Mouse (Mus musculus) gastrocnemius, postnatal 36 days (tissue): ENCODE measurements at regions not wholly inside any gene's neighbourhood (a gene's known extent, or its start where the extent isn't known, plus 50 kb on each side); places are given as distances from the start of the nearest gene placed in this dataset.

Experiments
- DNase-seq, 2 experiments: peaks; one replicate each; pipeline ENCODE4 v3.0.0; 2022
- intact Hi-C: fragments of 180-260 bp; cut with DNase I; formaldehyde crosslinking; loops from one replicate; pipeline ENCODE4 v1.15.1; 2025

GRCm38 (mm10) chr11:65366677-65367370 is 97.0 kb upstream of the Myocd start:
- DNase-seq: no peak
- intact Hi-C loops: no loop called here

- intact Hi-C loops: no loop called here
Observed at GRCm38 (mm10) chr11:65365751-65366559, 96.2 kb upstream of the Myocd start.

GRCm38 (mm10) chr11:65364910-65365309 is 95.1 kb upstream of the Myocd start:
- no peak for DNase-seq
- intact Hi-C loops: no loop called here

More at GRCm38 (mm10) chr11:65365751-65366559, 96.2 kb upstream of the Myocd start:
- no peak for DNase-seq

GRCm38 (mm10) chr11:65363846-65364245 is 94.1 kb upstream of the Myocd start:
- intact Hi-C loops: no loop called here
- no peak for DNase-seq

GRCm38 (mm10) chr11:65360729-65361128 is 90.9 kb upstream of the Myocd start:
- DNase-seq: no peak
- intact Hi-C loops: no loop called here

- intact Hi-C loops: no loop called here
Observed at GRCm38 (mm10) chr11:65358908-65359307, 89.1 kb upstream of the Myocd start.

GRCm38 (mm10) chr11:65352516-65352915 is 82.7 kb upstream of the Myocd start:
- no peak for DNase-seq
- intact Hi-C loops: no loop called here

More at GRCm38 (mm10) chr11:65358908-65359307, 89.1 kb upstream of the Myocd start:
- DNase-seq: no peak

- intact Hi-C loops: no loop called here
- DNase-seq: no peak
Observed at GRCm38 (mm10) chr11:65349013-65349412, 79.2 kb upstream of the Myocd start.

GRCm38 (mm10) chr11:65341683-65342440 is 72.1 kb upstream of the Myocd start:
- DNase-seq: no peak
- intact Hi-C loops: no loop called here

GRCm38 (mm10) chr11:65334286-65334685 is 64.5 kb upstream of the Myocd start:
- DNase-seq: no peak
- intact Hi-C loops: no loop called here

- no peak for DNase-seq
- intact Hi-C loops: no loop called here
Observed at GRCm38 (mm10) chr11:65333101-65333500, 63.3 kb upstream of the Myocd start.

GRCm38 (mm10) chr11:65322877-65323440 is 53.2 kb upstream of the Myocd start:
- no peak for DNase-seq
- intact Hi-C loops: no loop called here
